Mouse (Mus musculus) ES-CJ7 (cell line): Measurements from ENCODE around the gene Aoc2.
"Not testable (repeated sequence)": the region's sequence is repeated elsewhere in the genome, so short reads cannot be mapped to it uniquely, and the experiment has no call there.

ENCODE experiments used
- DNase-seq: peaks from one replicate; pipeline ENCODE4 v3.0.0; 2011; ENCODE audit warnings: low read depth, low spot score

Aoc2 gene

DNA sequence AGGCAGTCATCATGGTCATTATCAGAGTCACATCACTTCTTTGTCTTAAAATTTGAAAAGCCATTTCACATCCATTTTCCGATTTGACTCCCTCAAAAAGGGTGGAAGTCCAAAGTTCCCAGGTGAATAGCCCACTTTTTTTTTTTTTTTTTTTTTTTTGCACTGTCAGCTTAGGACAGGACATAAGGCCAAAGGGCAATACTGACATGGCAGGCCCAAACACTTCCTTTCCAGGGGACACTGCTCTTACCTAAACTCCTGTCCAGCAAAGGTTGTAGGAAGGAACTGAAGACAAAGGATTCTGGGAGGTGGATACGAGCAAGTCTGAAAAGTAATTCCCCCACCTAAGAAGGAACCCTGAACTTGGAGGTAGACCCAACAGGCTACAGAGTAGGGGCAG lies 31.1 kb downstream of the Aoc2 start:
- no peak for DNase-seq

DNA sequence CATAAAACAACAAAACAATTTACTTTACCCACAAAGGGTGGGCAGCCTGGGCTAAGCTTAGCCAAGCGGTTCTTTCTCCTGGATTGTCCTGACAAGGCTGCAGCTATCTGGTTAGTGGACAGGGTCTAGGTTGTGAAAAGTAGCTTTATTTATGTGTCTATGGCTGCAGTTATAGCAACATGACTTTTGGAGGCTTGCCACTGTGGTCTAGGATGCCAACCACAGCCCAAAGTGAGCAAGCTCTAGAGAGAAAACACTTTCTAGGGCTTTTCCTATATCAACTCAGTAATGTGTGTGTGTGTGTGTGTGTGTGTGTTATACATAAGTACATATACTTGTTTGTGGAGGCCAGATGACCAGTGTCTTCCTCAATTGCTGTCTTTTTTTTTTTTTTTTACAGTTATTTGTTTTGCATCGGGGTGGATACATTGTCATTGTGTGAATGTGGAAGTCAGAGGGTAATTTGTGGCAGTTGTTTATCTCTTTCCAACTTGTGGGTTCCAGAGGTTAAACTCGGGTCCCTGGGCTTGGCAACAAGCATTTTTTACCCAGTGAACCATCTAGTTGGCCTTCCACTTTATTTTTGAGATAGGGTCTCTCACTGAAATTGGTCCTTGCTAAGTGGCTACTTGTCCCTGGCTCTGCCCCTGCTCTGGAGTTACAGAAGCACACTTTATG lies 32.8 kb downstream of the Aoc2 start:
- DNase-seq, result no peak

DNA sequence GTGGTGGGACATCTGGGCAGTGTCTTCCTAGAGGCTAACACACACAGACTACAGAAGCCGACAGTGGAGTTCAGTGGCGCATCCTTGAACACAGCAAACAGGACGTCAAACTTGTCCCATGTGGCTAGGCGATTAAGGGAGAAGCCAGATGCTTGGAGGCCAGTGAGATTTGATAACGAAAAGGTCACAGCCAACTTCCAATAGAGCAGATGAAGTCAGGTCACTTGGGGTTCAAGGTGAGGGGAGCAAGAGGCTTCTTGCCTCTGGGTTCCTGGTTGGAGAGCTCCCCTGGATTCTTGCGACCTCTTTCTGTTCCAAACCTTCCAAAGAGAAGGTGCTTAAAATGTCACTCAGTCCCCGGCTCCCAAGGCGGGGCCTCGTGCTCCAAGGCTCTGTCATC lies 34.9 kb downstream of the Aoc2 start:
- no peak for DNase-seq

DNA sequence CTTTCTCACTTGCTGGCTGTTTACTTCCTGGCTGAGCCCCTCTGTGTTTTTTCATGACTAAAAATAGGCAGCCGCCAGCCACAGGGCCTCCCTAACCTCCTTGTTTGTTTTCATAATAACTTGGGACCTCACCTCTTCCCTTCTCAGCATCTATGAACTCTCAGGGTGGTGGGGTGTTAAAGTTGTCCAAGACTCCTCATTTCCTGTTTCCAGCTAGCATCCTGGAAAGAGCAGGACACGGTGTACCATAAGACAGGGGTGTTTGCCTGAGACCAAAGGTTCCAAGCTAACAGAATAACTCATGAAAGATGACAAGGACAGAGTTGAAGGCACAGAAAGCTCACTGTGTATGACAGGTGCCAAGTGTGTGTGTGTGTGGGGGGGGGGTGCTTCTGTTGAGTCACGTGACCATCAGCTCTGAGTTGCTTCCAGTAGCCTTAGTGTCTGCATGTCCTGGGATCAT lies 35.8 kb downstream of the Aoc2 start:
- no peak for DNase-seq

DNA sequence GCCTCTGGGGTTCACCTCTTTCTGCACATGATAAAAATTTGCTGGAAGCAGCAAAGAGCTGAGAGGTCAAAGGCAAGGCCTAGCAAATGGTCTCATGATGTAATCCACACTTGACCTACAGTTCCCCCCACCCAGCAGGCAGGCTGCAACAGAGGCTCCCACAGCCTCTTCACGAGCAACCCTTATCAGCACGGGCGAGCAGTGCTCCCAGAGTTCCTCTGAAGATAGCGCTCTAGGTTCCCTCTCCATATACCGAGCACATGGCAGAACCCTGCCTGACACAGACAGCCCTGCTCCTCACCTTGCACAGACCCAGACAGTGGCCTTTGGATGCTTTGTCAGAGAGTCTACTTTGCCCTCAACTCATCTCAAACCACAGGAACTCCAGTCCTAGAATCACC lies 39.7 kb downstream of the Aoc2 start:
- no peak for DNase-seq

DNA sequence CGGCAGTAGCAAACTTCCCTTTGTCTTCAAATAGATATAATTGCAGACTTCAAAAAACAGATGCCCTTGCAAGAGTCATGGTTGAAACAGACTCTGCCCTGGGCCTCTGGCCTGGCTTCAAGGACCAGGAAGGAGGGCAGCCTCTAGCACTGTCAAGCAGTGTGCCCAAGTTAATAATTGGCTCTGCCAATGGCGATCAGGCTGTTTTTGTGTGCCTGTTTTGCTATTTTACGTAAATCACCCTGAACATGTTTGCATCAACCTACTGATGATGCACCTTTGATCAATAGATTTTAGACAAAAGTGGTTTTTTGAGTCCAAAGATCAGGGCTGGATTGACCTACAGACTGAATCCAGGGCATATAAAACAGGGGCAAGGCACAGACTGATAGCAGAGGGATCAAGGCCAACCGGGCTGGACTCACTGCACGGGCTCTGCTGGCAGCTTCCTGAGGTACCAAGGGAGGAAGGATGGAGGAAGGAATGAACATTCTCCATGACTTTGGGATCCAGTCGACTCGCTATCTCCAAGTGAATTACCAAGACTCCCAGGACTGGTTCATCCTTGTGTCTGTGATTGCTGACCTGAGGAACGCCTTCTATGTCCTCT lies 42.6 kb downstream of the Aoc2 start, which contains the start of gene G6pc:
Gene G6pc (plus strand): TSS at position 236 of the 610 bp plus-strand sequence.
- DNase-seq, result no peak

DNA sequence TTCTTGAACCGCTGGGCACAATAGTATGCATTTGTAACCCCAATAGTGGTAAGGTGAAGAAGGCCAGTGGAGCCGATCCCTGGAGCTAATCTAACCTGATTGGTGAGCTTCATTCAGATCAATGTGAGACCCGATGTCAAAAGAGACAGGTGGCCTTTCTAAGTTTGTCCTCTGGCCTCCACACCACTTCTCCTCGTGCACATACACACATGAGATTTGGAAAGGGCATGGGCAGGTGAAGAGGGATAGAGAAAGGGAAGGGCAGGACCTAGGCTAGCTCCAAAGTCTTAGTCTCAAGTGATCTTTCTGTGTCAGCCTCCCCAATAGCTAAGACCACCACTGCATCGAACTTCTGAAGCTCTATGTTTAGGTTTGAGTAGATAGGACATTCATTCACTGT lies 45.3 kb downstream of the Aoc2 start:
- DNase-seq, result no peak

DNA sequence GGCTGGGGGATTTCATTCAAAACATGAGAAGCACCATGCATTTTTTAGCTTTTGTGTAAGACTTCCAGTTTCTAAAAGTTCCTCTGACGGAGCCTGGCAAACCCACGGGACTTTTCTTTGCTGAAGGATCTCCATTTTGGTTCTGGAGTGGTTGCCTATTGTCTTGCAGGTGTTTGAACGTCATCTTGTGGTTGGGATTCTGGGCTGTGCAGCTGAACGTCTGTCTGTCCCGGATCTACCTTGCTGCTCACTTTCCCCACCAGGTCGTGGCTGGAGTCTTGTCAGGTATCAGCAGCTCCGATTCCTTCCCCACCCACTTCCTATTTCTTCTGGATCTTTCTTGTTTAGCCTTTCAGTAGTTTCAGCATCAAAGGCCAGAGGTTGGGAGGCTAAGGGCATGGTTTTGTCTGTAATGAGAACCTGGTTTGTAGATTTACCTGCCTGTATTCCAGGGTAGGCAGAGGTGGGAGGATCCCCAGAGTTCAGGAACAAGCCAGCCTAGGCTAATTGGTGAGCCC lies 49.6 kb downstream of the Aoc2 start:
- no peak for DNase-seq

GRCm38 (mm10) chr11:101378196-101378595 lies 53.3 kb downstream of the Aoc2 start:
- not testable (repeated sequence) for DNase-seq

DNA sequence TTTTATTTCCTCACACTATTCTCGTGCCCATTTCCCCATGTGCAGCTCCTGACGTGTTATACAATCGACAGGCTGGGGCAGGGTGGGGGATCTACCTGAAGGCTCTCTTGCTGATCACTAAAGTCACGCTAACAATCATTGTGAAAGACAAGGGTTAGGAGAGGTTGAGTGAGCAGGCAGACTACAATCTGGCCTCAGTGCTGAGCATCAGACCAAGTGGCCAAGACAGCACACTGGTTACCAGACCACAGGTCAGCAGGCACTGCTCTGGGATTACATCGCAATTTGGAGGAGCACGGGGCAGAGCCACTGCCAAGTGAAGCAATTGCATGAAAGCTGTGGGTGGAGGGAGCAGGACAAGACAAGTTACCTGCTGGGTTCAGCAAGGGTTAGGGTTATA lies 54.1 kb downstream of the Aoc2 start:
- DNase-seq, result no peak
